Mouse (Mus musculus) gastrocnemius, postnatal 25 days (tissue): ENCODE measurements at regions not wholly inside any gene's neighbourhood (a gene's known extent, or its start where the extent isn't known, plus 50 kb on each side); places are given as distances from the start of the nearest gene placed in this dataset.

ENCODE experiments used
- DNase-seq: peaks from one replicate; pipeline ENCODE4 v3.0.0; 2022

DNA sequence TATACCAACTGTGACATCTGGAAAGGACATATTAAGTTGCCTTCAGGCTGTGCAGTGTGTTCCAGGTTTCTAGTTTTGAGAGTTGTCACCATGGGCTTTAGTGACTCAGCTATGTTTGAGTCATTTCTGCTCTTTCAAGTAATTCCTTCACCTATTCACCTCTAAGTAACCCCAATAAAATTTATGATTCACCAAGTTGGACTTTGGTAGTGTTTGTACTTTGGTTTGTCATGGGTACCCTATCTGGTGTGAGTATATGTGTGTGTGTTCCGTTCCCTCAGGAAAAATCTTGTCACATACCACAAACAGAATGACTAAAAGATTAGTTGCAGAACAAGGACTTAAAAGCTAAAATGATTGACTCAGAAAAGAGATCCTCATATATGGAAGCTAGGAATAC is 76.8 kb upstream of the Crbn start:
- no peak for DNase-seq

DNA sequence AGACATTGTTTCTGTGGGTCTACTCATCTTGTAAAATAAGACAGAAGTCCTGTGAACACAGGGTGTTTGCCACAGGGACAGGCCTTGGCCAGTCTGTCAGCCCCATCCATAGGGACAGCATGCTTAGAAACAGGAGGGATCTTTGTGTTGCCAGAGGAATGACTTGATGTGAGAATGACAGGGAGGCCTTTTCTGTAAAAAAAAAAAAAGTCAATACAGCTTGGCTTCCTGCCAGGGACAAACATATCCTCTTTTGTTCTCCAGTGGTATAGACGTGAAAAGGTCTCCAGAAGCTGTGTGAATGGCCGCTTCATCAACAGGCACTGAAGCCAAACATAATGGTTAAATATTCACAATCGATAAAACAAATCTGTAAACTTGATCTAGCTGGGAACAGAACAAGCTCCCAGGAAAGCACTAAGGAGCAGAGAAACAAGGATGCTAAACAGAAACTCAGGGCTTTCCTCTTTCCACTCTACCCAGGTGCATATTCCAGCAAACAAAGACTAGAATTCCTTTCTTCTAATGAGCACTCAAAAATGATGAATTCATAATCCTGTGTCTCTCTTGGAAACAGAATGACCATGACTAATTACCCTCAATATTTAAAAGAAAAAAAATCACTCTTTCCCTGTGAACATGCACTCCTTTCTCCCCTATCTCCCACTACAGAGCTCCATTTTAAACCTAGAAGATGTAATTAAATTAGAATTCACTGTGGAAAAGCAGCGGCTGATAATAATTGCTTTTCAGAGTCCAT is 92.2 kb upstream of the Crbn start:
- no peak for DNase-seq

DNA sequence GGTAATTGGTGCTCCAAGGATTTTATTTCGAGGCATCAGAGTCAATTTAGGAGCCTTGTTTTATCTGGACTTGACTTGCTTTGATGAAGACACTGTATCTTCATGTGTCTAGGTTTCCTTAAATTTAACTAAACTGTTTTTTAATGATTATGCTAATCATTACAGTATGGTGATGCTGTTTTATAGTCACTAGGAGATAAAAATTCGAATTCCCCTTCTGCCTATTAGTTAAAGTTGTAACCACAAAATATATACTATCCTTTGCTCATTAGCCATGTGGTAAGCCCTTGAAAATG is 92.7 kb upstream of the Crbn start:
- no peak for DNase-seq

DNA sequence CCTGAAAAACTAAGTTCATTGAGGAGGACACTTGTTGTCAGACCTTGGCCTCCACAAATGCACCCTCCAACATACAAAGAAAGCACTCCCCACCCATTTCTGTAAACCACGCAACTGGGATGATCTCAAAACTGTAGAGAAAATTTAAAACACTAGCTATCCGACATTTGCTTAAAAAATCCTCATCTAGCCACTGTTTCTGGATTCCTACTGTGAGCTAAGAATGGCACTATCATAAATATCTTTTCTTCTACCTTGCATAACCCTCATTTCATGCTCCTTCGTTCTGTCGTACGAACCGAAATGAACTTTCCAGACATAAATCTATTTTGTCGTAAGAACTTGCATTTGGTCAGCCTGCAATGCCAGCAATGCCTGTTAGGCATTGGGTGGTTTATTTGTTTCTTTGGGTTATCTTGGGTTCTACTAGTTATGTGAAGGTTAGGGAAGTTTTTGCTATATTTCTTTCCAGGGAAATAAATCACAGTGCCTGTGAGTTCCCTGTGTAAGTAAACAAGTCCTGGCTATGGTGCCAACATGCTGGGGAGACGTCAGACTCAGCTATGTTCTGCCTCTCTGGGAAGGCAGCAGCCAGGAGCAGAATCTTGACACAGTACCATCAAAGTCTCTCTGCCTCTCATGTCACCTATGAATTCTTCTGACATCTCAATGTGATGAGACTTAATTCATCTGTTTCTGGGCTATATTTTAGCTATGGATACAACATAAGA is 104.2 kb upstream of the Crbn start:
- DNase-seq, result no peak

DNA sequence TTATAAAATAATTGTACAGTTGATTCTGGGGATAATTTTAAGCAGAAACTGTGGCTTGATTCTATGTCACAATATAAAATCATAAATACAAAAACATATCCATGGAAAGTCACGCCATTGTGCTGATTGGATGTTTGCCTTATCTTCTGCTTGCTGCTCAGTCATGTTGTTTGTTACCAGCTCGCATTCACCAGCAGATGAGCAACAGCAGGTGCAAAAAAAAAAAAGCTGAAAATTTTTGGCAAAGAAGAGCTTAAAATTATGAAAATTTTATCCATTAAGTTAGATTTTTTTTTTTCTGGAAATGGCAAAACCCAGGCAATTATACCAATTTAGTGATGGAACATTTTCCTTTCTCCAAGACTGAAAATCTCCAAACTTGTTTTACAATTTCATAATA is 115.2 kb upstream of the Crbn start:
- DNase-seq, result no peak

DNA sequence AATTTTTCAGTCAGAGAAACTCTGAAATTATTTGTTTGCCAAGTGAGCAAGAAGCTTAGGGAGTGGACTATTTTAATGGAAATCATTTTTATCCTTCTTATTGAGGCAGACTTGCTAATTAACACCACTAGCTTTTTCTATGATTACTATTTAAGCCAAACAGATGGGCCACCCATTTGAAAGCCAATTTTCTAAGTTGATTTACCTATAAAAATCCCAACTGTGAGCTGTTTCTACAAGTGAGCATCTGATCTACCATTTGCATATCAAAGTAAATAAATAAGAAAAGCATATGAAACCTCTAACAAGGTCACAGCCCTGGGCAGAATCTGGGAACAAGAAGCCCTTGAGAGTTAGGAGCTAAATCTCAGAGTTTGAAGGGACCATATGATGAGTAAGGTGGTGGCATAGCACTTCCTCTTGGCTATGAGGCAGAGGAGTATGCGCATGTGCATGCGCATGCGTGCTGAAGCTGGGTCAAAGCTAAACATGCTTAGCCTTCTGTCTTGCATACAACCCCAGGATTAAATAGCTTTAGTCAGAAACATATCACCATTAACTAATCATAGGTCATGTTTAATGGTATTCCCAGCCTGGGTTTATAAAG is 116.9 kb upstream of the Crbn start:
- no peak for DNase-seq

DNA sequence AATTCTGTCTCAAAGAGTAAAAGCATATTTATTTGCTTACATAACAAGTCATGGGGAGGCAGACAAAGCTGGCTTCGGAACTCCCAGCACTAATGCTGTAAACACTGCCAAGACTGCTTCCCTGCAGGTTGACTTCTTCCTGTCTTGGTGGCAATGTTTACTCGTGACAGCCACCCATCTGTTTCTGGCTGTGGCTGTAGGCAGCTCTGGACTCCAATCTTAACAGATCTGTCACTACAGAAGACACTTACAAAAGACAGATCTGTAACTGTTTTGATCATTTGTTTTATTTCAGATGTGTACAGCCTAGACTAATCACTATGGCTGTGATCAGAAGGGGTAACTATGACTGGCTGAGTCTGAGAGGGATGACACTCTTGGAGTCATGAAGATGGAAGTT is 121.1 kb upstream of the Crbn start:
- DNase-seq, result no peak

DNA sequence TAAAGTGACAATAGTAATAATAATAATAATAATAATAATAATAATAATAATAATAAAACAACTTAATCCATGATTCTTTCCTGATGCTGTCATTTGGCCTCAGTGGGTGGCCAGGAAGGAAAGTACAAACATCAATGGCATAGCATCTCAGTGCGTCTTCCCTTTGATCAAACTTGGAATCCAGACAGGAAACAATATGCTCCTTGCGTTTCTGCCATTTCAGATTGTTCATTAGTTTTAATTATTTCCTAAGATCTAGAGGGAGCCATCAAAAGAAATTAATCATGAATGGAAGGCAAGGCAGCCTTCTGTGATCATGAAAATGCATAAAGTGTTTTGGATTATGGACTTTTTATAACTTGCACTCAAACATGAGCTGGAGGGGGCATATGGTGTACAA is 125.6 kb upstream of the Crbn start:
- DNase-seq, result no peak

DNA sequence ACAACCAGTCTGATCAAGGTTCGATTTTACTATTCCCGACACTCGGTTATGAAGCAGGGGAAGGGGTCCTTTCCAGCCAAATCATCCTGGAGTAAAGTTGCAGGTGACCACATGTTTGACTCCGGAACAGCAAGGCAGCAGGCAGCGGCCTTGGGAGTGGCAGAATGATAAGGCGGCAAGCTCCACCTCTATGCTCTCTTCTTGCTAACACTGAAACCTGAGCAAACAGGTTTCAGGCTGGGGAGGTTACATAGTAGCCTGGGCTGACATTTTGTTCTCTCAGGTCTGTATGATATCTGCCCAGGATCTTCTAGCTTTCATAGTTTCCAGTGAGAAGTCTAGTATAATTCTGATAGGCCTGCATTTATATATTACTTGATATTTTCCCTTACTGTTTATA is 133.7 kb upstream of the Crbn start:
- DNase-seq, result no peak

DNA sequence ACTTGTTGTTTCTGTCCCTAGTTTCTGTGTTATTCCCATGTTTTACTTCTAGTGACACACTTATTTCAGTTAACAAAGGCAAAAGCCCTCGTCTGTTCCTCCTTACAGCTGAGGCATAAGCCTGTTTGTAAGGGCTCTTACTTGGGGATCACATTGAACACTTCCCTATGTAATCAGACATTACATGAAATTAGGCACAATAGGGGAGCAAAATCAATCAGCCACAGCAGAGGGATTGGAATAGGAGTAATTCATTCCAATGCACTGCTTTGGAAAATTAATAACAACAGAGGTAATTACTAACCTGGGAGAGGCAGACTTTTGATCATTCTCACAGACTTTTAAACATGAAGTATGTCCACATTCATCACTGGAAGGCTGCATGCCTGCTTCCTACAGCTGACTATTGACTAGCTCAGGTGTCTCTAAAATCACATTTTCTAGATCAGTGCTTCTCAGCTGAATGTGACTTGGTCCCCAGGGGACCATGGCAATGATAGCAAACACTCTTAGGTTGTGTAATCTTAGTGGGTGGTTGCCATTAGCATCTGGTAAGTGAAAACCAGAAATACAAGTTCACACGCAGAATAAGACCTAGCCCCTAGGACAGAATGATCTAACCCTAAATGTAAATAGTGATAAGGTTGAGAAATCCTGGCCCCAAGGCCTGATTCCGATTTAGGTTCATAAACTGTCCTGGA is 146.5 kb upstream of the Crbn start:
- no peak for DNase-seq

DNA sequence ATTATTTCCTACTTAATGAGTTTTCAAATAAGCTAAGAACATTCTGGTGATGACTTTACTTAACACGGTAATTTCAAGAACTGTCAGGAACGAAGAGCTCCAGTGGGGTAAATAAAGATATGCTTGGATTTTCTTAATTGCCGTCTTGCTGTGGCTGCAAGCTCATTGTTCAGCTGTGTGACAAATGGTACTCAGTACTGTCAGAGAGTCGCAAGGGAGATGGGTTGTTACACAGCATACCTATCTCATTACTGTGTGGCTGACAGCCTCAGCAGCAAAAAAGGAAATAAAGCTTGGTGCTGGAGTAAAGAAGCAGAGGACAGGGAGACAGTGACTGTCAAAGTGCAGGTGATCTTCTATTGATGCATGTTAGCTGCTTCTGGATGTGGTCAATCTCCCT is 151.0 kb upstream of the Crbn start:
- no peak for DNase-seq

DNA sequence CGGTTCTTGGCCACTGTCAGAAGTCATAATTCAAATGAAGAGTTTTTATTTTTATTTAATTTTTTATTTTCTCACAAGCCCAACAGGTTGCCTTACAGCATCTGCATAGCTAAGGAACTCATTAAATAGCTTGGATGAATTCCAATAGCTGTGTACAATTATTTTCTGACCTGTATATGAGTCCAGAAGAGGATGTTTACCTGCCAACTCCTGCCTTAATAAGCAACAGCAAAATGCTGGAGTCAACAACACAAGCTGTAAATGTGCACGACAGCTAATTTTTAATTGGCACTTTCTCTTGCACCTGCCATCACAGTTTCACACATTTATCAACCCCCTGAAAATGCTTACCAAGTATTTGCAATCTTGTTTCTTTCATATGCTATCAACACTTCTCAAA is 161.4 kb upstream of the Crbn start:
- no peak for DNase-seq

DNA sequence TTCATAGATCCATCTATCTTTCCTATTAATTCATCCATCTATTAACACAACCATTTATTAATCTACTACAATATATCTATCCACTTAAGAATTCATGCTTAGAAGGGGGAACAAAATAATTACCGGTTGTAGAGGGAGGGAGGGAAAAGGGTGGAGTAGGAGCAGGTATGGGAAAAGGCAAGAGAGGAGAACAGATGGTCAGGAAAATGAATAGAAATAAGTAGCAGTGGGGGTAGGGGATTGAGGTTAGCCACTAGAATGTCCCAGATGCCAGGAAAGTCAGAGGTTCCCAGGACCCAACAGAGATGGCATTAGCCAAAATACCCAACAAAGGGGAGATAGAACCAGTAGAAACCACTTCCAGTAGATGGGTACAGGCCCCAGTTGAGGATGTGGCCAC is 164.5 kb upstream of the Crbn start:
- DNase-seq, result no peak

DNA sequence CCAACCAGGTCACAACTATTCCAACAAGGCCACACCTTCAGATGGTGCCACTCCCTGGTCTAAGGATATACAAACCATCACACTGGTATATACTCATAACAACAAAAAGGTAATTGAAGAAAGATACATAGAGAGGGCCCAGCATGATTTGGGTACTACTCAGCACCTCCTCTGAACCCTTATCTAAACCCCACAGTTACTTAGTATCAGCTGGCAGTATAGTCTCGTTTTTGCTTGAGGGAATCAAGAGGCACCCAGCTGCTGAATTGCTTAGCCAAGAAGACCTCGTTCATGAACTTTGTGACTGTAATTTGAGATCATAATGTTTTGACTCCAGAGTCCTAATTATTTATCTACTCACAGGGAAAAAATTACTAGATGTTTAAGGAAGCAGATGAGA is 175.6 kb upstream of the Crbn start:
- no peak for DNase-seq

DNA sequence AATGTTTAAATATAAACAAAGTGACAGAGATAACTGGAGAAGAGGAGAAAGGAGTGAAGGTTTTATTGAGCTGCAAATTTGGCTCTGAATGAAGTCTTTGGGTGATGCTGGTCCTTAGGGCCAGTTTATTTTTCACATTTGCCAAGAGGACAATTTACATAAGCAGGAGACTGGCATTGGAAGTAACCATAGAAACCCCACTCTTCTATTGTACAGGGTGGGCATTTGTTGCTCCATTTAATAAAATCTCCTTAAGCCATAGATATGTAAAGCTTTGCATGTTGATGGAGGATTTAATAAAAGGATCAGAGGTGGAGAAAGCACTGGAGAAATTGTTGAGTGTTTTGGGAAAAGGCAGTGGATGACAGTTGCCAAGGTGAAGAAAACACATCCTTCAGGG is 178.8 kb upstream of the Crbn start:
- no peak for DNase-seq

DNA sequence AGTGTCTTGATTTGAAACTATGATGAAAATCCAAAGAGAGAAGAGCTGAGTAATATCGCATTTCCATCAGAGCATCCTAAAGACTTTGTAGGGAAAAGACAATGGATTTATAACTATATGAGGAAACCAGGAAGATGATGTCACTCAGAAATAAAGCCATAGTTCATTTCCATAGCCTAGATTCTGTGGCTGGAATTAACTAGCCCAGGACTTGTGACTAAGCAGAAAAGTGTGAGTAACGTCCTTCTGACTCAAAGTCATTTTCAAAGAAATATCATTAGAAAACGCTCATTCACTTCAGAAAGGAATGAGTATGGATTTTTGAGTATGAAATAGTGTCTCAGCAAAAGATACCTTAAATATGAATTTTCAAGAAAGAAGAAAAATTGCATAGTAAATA is 179.9 kb upstream of the Crbn start:
- DNase-seq, result no peak

DNA sequence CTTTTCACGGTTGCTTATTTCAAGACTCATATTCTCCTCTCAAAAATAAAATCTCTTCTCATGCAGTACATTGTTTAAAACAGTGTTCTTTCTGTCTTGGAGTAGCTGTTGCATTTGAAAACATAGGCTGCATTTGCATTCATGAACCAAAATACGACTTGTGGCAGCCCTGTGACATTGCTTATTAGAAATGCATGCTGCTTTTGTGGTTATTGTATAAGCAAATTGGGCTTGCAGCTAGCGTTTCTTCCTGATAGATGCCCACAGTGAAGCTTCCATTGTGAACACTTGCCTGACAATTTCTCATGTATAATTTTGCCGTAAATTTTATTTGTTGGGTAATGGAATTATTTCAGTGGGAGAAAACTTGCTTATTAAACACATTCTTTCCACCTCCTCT is 180.3 kb upstream of the Crbn start:
- DNase-seq, result no peak

DNA sequence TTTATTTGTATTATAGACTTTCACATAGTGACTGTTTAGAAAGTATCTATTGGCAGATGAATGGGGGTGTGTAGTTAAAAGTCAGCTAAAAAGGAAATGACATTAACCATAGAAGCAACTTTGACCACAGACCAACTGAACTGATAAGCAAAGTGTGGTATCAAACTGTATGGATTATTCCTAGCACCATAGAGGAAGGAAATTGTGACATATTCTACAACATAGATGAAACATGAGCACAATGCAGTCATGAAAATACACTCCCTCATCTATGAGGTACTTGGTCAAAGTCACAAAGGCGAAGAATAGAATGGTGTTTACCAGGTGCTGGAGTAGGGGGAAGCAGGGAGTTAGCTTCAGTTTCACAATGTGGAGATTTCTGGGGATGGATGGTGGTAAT is 181.4 kb upstream of the Crbn start:
- no peak for DNase-seq

DNA sequence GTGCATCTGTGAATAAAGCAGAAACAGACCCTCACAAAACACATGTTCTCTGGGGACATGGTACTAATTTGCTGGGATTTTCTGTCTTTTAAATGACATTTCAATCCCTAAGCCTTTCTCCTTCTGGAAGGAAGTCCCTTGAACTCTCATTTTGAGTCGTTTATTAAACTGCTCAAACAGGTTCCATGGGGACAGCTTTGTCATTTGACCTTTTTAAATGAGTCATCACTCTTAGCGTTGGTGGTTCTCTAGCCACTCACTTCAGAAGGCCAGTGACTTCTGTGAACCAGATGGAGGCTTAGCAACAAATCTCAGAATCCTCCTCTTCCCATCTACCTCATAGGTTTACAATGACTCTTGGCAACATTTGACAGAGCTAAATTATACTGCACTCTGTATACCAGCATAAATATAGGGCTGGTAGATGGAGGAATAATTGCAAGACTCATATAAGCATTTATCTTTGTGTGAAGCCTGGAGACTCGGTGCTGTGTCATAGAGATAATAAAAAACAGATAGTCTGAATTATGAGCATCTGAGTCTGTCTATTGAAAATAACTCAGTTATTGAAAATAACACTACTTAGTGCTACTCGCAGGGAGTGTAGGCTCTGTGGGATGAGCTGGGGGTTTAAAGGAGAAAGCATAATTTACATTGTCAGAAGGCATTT is 185.4 kb upstream of the Crbn start:
- DNase-seq, result no peak

DNA sequence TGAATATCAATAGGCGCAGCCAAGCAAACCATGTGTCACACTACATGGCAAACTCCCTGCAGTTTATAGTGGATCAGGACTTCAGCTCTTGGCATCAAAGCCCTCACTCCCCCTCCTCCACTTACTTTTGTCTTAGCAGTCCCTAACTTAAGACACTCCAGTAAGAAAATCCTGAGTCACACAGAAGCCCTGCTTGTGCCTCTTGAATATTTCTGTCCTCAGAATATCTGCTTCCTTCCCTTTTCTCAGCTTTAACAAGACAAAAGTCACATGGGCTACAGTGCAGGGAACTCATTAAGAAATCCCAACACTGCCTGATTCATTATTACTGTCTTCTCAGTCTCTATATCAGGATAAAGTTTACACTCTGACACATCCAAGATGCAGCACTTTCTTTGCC is 191.7 kb upstream of the Crbn start:
- no peak for DNase-seq

DNA sequence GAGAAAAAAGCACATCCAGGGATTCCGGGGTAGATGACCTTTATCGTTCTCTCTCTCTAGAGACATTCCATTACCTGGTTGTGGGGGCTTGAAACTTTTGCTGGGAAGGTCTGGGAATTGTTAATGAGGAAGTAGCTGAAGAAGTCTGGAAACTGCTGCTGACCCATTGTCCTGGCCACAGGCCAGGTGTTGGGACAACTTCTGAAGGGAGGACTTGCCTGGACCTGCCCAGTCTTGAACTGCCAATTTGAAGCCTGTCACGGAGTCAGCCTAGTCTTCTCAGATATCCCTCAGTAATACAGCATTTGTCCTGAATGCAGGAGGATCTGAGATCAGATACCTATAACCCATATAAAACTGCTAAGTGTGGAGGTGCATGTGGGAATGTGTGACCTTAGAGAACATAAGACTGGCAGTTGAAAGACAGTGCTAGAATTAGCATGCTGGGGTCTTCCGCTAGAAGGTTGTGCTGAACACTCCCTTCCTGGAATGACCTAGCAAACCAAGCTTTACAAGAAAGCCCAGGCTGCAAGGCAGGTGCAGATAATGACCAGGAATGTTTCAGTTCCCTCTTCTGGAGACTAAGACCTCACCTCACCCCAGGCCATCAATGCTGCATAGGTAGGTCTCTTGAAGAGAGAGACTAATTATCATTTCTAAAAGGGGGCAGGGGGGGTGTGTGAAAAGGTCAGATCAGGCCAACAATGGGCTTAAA is 204.7 kb upstream of the Crbn start:
- no peak for DNase-seq

DNA sequence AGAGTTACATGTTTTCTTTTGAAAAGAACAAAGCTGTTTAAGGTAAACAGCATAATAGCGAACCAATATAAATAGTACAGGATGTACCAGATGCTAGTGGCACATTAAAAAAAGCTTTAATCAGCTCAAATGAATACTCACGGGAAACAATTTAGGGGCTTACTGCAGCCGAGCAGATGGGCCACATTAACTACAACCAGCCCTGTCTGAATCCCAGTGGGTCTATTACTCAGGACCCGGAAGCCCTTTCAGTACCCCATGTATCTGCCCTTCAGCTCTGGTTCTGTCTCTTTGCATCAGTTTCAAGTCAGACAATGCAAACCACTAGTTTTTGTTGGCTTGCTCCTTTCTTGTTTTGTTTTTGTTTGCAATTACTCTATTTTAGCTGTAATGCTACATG is 210.9 kb upstream of the Crbn start:
- no peak for DNase-seq
